Comparison of ENCODE assay signal across 14 mouse cellular contexts in genomic region chr12:12781526-12781925, GRCm38 (mm10).
A peak's percentile ranks its signal among the peaks of the same experiment; 100 is the strongest.
DNase-seq lines count a peak whose midpoint lies in the region; ATAC-seq and TF ChIP-seq lines count a peak whose summit lies in the region.
"Had no signal": no experiment of that assay in that cellular context is flagged by ENCODE, and none has a peak within 500 bp of the region (broad histone marks: within the 10 kb centered on the region; RNA-seq: fewer than 3 reads in every experiment).

No protein-coding gene starts in this region.

- TF ChIP-seq CTCF in MEL (IDR thresholded peaks at IDR 0.05 in 2 of 3, conservative IDR thresholded peaks at IDR 0.05 in 1 of 3; ENCODE audit: control insufficient read depth in 1 of 3, insufficient read depth in 1 of 3, low read depth in 2 of 3, low read length in 3 of 3, poor library complexity in 1 of 3, severe bottlenecking in 1 of 3) = peak in 2 of 3 experiments; percentile 29 to 38; a peak in 3 of 6 replicates

- no peak overlapping the region for H3K27ac ChIP-seq in MEL (ENCODE audit: control insufficient read depth, low read depth, low read length)
- H3K27ac ChIP-seq: intestine, embryonic 15.5 days; liver, embryonic 15.5 days; midbrain, embryonic 10.5 days had no signal

- H3K9me3 ChIP-seq in MEL (replicated peaks; ENCODE audit: insufficient read depth, low read length) = no peaks in the 10 kb centered on the region
- H3K9me3 ChIP-seq: intestine, embryonic 15.5 days; liver, embryonic 15.5 days had no signal

- no peak overlapping the region for H3K9ac ChIP-seq in MEL (ENCODE audit: control insufficient read depth, low read depth, low read length, poor library complexity, severe bottlenecking)
- H3K9ac ChIP-seq: intestine, embryonic 15.5 days; liver, embryonic 15.5 days had no signal

- TF ChIP-seq EP300 in MEL (IDR thresholded peaks at IDR 0.05; ENCODE audit: low read depth in 1 of 2, low read length in 2 of 2) = no peak

- H3K27me3 ChIP-seq in MEL (ENCODE audit: control insufficient read depth in 1 of 2, insufficient read depth in 2 of 2, low read length in 2 of 2) = no peaks in the 10 kb centered on the region
- H3K27me3 ChIP-seq: intestine, embryonic 15.5 days; liver, embryonic 15.5 days had no signal

- ATAC-seq in megakaryocyte progenitor cell, adult 5-6 weeks (replicated peaks; ENCODE audit: poor library complexity) = peak; percentile 60; the same call in 1 of the 2 replicates
- ATAC-seq in monocyte, adult 5-6 weeks (replicated peaks; ENCODE audit: insufficient number of reproducible peaks, low FRiP score, low TSS enrichment, poor library complexity, severe bottlenecking) = no peak
- ATAC-seq: activated CD4-positive, CD25-positive, alpha-beta regulatory T cell, adult 4 months; intestine, embryonic 15.5 days had no signal

- no peaks in the 10 kb centered on the region for H3K36me3 ChIP-seq in MEL (ENCODE audit: control insufficient read depth in 1 of 2, insufficient read depth in 2 of 2, low read length in 2 of 2)
- H3K36me3 ChIP-seq: intestine, embryonic 15.5 days; liver, embryonic 15.5 days; midbrain, embryonic 10.5 days had no signal

- no peaks in the 10 kb centered on the region for H3K79me2 ChIP-seq in MEL (ENCODE audit: control insufficient read depth, insufficient read depth, low read length, poor library complexity)

- no peak for TF ChIP-seq POLR2A in MEL (IDR thresholded peaks at IDR 0.05; ENCODE audit: control insufficient read depth in 1 of 2, insufficient read depth in 1 of 2, low read depth in 1 of 2, low read length in 2 of 2, poor library complexity in 1 of 2)

- H3K4me1 ChIP-seq in MEL (ENCODE audit: control insufficient read depth in 1 of 2, insufficient read depth in 2 of 2, low read length in 2 of 2) = no peaks in the 10 kb centered on the region
- H3K4me1 ChIP-seq: liver, embryonic 15.5 days had no signal

- no peak overlapping the region for H3K4me3 ChIP-seq in MEL (ENCODE audit: control insufficient read depth in 1 of 2, insufficient read depth in 1 of 2, low read depth in 2 of 2, low read length in 2 of 2)
- H3K4me3 ChIP-seq: intestine, embryonic 15.5 days; liver, embryonic 15.5 days; midbrain, embryonic 10.5 days had no signal

- DNase-seq in kidney, adult 9 months = peak; percentile 24
- no peak for DNase-seq in kidney, postnatal 10 days
- DNase-seq in retina, postnatal 1 day = peak; percentile 40
- DNase-seq in retina, embryonic 14.5 days (ENCODE audit: low spot score) = no peak
- DNase-seq in MEL (ENCODE audit: low read depth, low spot score) = peak; percentile 11
- DNase-seq: cerebellum, adult 8-10 months; heart, postnatal 36 days; spleen, adult 18-20 months had no signal

- peak; percentile 28 for TF ChIP-seq RAD21 in MEL (IDR thresholded peaks at IDR 0.05; ENCODE audit: low read depth, low read length)

TF ChIP-seq in MEL, 35 proteins besides CTCF, POLR2A, EP300 and RAD21:
- TF ChIP-seq JUND (IDR thresholded peaks at IDR 0.05; ENCODE audit: low read depth, low read length) = no peak
- TF ChIP-seq RCOR1 (IDR thresholded peaks at IDR 0.05; ENCODE audit: low read depth, low read length) = no peak
- no peak for TF ChIP-seq MAZ (IDR thresholded peaks at IDR 0.05; ENCODE audit: low read depth, low read length)
- TF ChIP-seq ZC3H11A (IDR thresholded peaks at IDR 0.05; ENCODE audit: low read depth, low read length) = peak; percentile 24; the same call in 1 of the 2 replicates
- no peak for TF ChIP-seq TAL1 (IDR thresholded peaks at IDR 0.05; ENCODE audit: low read length)
- TF ChIP-seq ZKSCAN1 (IDR thresholded peaks at IDR 0.05; ENCODE audit: low read depth, low read length) = no peak
- TF ChIP-seq MAFK (IDR thresholded peaks at IDR 0.05; ENCODE audit: borderline replicate concordance, low read depth, low read length) = no peak
- no peak for TF ChIP-seq CHD1 (IDR thresholded peaks at IDR 0.05; ENCODE audit: low read depth, low read length)
- TF ChIP-seq TBP (IDR thresholded peaks at IDR 0.05; ENCODE audit: low read depth, low read length) = no peak
- TF ChIP-seq POLR2AphosphoS5 (IDR thresholded peaks at IDR 0.05; ENCODE audit: borderline replicate concordance, low read depth, low read length) = no peak
- TF ChIP-seq E2F4 (IDR thresholded peaks at IDR 0.05; ENCODE audit: borderline replicate concordance, low read depth, low read length) = no peak
- no peak for TF ChIP-seq POLR2AphosphoS2 (IDR thresholded peaks at IDR 0.05; ENCODE audit: low read length)
- peak; percentile 49 for TF ChIP-seq SMC3 (IDR thresholded peaks at IDR 0.05; ENCODE audit: low read depth, low read length)
- TF ChIP-seq BHLHE40 (IDR thresholded peaks at IDR 0.05; ENCODE audit: borderline replicate concordance, low read depth, low read length) = no peak
- no peak for TF ChIP-seq MYB (IDR thresholded peaks at IDR 0.05; ENCODE audit: low read depth, low read length)
- no peak for TF ChIP-seq CHD2 (IDR thresholded peaks at IDR 0.05; ENCODE audit: low read length)
- TF ChIP-seq USF2 (IDR thresholded peaks at IDR 0.05; ENCODE audit: borderline replicate concordance in 1 of 2, insufficient read depth in 1 of 2, low read depth in 1 of 2, low read length in 2 of 2) = no peak

Comparison
In these comparisons a context has a peak if more than half of its experiments do, and no peak if none do; other contexts are left out.
1. DNase-seq: peak in kidney, adult 9 months (single experiment), retina, postnatal 1 day (single experiment) and MEL (single experiment); none in kidney, postnatal 10 days (single experiment) and retina, embryonic 14.5 days (single experiment).